Mouse (Mus musculus) Patski (cell line): ENCODE measurements around the gene Nhlrc4. TPM values are rescaled to one million over a fixed set of nuclear protein-coding genes. Genes with fewer than 3 reads are reported as not detected.

ENCODE experiments used
- ATAC-seq: fragments of 100-300 bp; one replicate; pipeline ENCODE4 v1.8.0; 2021
- CTCF ChIA-PET: fragments of 350-600 bp; sonication (Branson Sonifier 250); formaldehyde crosslinking; loops from one replicate; lab custom pipeline; 2022; ENCODE audit warnings: inconsistent platforms; lab: Charles Lee
- POLR2A ChIA-PET: fragments of 350-600 bp; sonication (Branson Sonifier 250); formaldehyde crosslinking; loops from one replicate; lab custom pipeline; 2022; ENCODE audit warnings: antibody characterized with exemption, inconsistent platforms; lab: Charles Lee
- DNase-seq: peaks from one replicate; pipeline ENCODE4 v3.0.0-alpha.2; 2011; ENCODE audit warnings: low read depth, low spot score
- H3K27me3 ChIP-seq: fragments of 371-371 bp; one replicate; pipeline ENCODE4 v1.5.1; 2021
- CTCF ChIP-seq: fragments of 100-300 bp; IDR thresholded peaks from one replicate; pipeline ENCODE4 v1.5.1; 2021
- in situ Hi-C: fragments of 300-500 bp; cut with MboI; formaldehyde crosslinking; loops from 3 replicates; pipeline ENCODE4 v1.11.1; 2018; ENCODE audit warnings: low pct_unique_long_range_greater_than_20kb, mixed read lengths
- polyA plus RNA-seq: library from polyadenylated mRNA; unstranded; gene quantifications from one replicate; pipeline ENCODE4 v1.2.3, GENCODE M21; 2021

The Nhlrc4 gene
- polyA plus RNA-seq, 1 experiment from 2014 or later, result 0.05 TPM

GRCm38 (mm10) chr17:25979829-25980738 is 35.3 kb upstream of the Nhlrc4 start:
- no peak for TF ChIP-seq CTCF
- in situ Hi-C loops, result no loop called here
- ChIA-PET POLR2A (no interaction called here), CTCF (interaction anchor here (1.3 kb wide), 1 partner anchor 13 kb away, joined by 3 read pairs; no protein-coding TSS in a partner anchor)
- DNase-seq (no peak), ATAC-seq (no peak)
- H3K27me3 ChIP-seq, result no peaks in the 10 kb centered on the region

GRCm38 (mm10) chr17:25970954-25971707 is 26.4 kb upstream of the Nhlrc4 start:
- H3K27me3 ChIP-seq, result no peaks in the 10 kb centered on the region
- no peak for TF ChIP-seq CTCF
- in situ Hi-C loops, result no loop called here
- DNase-seq (no peak), ATAC-seq (no peak)
- CTCF ChIA-PET, result interaction anchor here (1.4 to 2.0 kb wide), 2 partner anchors 11 to 77 kb away, joined by 4 to 5 read pairs; no protein-coding TSS in a partner anchor
- POLR2A ChIA-PET, result interaction anchor here (0.6 to 1.1 kb wide), 3 partner anchors 21 to 1287 kb away, joined by 3 to 9 read pairs (median 4); no protein-coding TSS in a partner anchor

DNA sequence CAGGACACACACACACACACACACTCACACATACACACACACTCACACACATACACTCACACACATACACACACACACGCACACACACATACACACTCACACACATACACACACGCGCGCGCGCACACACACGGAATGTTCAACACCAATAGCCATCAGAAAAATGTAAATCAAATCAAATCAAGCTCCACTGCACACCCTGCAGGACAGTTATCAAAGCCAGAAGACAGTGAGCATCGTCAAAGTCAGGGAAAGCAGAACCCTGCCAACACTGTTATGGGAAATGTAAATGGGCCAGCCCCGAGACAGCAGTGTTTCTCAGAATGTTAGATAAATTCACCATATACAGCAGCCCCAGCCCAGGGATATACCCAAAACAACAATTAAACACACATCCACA is 25.7 kb upstream of the Nhlrc4 start:
- CTCF ChIA-PET, result interaction anchor here (1.4 kb wide), 1 partner anchor 76 kb away, joined by 4 read pairs; no protein-coding TSS in a partner anchor
- in situ Hi-C loops, result no loop called here
- no peak for DNase-seq
- POLR2A ChIA-PET, result interaction anchor here (0.7 kb wide), 1 partner anchor 20 kb away, joined by 9 read pairs; no protein-coding TSS in a partner anchor
- ATAC-seq, result no peak
- no peaks in the 10 kb centered on the region for H3K27me3 ChIP-seq
- no peak for TF ChIP-seq CTCF

GRCm38 (mm10) chr17:25968176-25968575 is 23.4 kb upstream of the Nhlrc4 start:
- ChIA-PET POLR2A (no interaction called here), CTCF (no interaction called here)
- ATAC-seq (no peak), DNase-seq (no peak)
- TF ChIP-seq CTCF, result no peak
- H3K27me3 ChIP-seq, result no peaks in the 10 kb centered on the region
- in situ Hi-C loops, result no loop called here

- ChIA-PET POLR2A (no interaction called here), CTCF (interaction anchor here (1.0 kb wide), 1 partner anchor 15 kb away, joined by 3 read pairs; no protein-coding TSS in a partner anchor)
- H3K27me3 ChIP-seq, result no peaks in the 10 kb centered on the region
- ATAC-seq, result no peak
- in situ Hi-C loops, result no loop called here
- no peak for TF ChIP-seq CTCF
- DNase-seq, result no peak
Measured at GRCm38 (mm10) chr17:25967652-25968051, 22.9 kb upstream of the Nhlrc4 start.

- CTCF ChIA-PET, result interaction anchor here (0.8 kb wide), 1 partner anchor 57 kb away, joined by 3 read pairs; no protein-coding TSS in a partner anchor
- in situ Hi-C loops, result no loop called here
- ATAC-seq, result no peak
- H3K27me3 ChIP-seq, result no peaks in the 10 kb centered on the region
- POLR2A ChIA-PET, result no interaction called here
- TF ChIP-seq CTCF, result no peak
- DNase-seq, result no peak
Measured at GRCm38 (mm10) chr17:25964271-25964670, 19.5 kb upstream of the Nhlrc4 start.

- no peak for ATAC-seq
- CTCF ChIA-PET, result no interaction called here
- no peaks in the 10 kb centered on the region for H3K27me3 ChIP-seq
- no peak for DNase-seq
- in situ Hi-C loops, result no loop called here
- POLR2A ChIA-PET, result no interaction called here
- TF ChIP-seq CTCF, result no peak
Measured at GRCm38 (mm10) chr17:25962413-25962905, 17.7 kb upstream of the Nhlrc4 start.

DNA sequence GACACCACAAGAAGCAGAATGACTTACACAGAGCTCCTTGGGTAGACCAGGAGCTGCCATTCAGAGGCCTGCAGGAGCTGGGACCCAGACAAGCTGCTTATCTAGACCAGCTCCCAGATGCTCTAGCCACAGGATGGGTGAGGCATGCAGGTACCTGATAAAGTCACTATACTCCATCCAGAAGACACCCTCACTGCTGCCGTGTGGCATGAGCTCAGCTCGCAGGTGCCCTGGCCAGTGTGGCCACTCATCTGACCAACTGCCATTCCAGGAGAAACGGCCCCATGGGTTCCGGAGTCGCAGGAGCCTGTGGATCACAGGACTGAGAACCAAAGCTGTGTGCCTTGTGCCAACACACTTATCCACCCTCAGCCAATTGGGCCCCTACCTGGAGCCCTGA is 16.8 kb upstream of the Nhlrc4 start:
- CTCF ChIA-PET, result interaction anchor here (0.6 kb wide), 1 partner anchor 13 kb away, joined by 3 read pairs; no protein-coding TSS in a partner anchor
- ATAC-seq (no peak), DNase-seq (no peak)
- H3K27me3 ChIP-seq, result no peaks in the 10 kb centered on the region
- TF ChIP-seq CTCF, result no peak
- in situ Hi-C loops, result no loop called here
- POLR2A ChIA-PET, result interaction anchor here (0.6 kb wide), 2 partner anchors 21 to 1095 kb away, joined by 3 to 4 read pairs; no protein-coding TSS in a partner anchor

DNA sequence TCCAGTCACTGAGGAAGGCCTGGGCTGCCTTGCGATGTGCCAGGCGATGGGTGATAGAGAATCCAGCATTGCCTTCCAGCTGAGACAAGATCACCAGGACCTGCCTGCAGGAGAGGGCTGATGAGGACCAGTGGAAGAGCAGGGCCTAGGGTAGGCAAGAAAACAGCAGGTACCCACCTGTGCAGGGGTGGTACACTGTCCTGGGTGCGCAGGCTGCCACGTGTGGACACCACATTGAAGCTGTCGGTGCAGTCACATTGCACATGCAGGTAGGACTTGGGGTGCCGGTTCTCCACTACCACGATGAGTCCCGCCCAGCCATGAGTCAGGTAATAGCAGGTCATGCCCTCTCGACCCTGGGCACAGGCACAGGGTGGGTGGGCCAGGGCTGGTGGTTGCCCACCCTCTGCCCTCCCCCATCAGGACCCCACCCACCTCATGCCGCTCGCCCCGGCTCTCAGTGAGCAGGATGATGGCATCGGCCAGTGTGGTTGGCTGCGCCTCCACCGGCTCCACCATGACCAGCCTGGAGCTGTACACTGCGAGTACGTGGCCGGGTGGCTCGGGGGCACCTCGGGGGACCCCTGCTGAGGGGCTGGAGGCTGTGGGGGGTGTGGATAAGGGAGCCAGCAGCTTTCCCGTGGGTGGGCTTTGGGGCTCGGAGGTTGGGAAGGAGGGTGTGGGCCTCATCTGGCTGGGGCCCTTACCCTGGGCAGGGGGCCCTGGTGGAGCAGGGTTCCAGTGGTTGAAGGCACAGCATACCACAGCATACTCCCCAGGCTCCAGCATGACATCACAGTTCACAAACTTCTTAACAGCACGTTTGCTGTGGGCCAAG is 15.1 kb upstream of the Nhlrc4 start:
- TF ChIP-seq CTCF, result no peak
- H3K27me3 ChIP-seq, result no peaks in the 10 kb centered on the region
- in situ Hi-C loops, result no loop called here
- DNase-seq (no peak), ATAC-seq (no peak)
- CTCF ChIA-PET, result interaction anchor here (1.2 kb wide), 1 partner anchor 17 kb away, joined by 3 read pairs; no protein-coding TSS in a partner anchor
- POLR2A ChIA-PET, result interaction anchor here (0.6 kb wide), 1 partner anchor 16 kb away, joined by 3 read pairs; no protein-coding TSS in a partner anchor
